Mouse (Mus musculus) cortical plate, adult 2 months (tissue): Measurements from ENCODE around the gene Klhl26. TPM values are rescaled to one million over a fixed set of nuclear protein-coding genes. Genes with fewer than 3 reads are reported as not detected.

Source experiments
- H3K27ac ChIP-seq: fragments of 200-500 bp; 2 replicates; pipeline ENCODE4 v1.5.1; 2012; ENCODE audit warnings: low read length, control low read depth, inconsistent platforms; ENCODE audit not compliant: insufficient read depth
- H3K4me1 ChIP-seq: fragments of 200-500 bp; 2 replicates; pipeline ENCODE4 v1.6.1; 2011; ENCODE audit warnings: low read length; ENCODE audit not compliant: control insufficient read depth, insufficient read depth
- H3K4me3 ChIP-seq: fragments of 200-500 bp; 2 replicates; pipeline ENCODE4 v1.5.1; 2011; ENCODE audit warnings: mild to moderate bottlenecking, low read length, control low read depth; ENCODE audit not compliant: insufficient read depth
- CTCF ChIP-seq: fragments of 200-500 bp; IDR thresholded peaks from 2 replicates; pipeline ENCODE4 v1.5.1; 2011; ENCODE audit warnings: mild to moderate bottlenecking, control low read depth, low read length; ENCODE audit not compliant: insufficient read depth; ENCODE audit errors: extremely low read depth
- POLR2A ChIP-seq: fragments of 200-500 bp; IDR thresholded peaks from 2 replicates; pipeline ENCODE4 v1.6.1; 2011; ENCODE audit warnings: mild to moderate bottlenecking, low read length, control low read depth; ENCODE audit not compliant: insufficient read depth; ENCODE audit errors: extremely low read depth
- polyA plus RNA-seq: library from polyadenylated mRNA; depleted of rRNA; stranded (reverse); fragments of >200 nt; gene quantifications from 2 replicates; pipeline ENCODE4 v1.2.3, GENCODE M21; 2012; rRNA removed

Gene Klhl26
- polyA plus RNA-seq, 1 experiment, result 66.9 TPM

GRCm38 (mm10) chr8:70416941-70417340 lies 59.8 kb downstream of the Klhl26 start:
- peak overlapping the region; percentile 73 for H3K27ac ChIP-seq
- peaks cover 16% of the 10 kb centered on the region for H3K4me1 ChIP-seq
- H3K4me3 ChIP-seq, result no peak overlapping the region
- TF ChIP-seq CTCF (no peak), POLR2A (no peak)

DNA sequence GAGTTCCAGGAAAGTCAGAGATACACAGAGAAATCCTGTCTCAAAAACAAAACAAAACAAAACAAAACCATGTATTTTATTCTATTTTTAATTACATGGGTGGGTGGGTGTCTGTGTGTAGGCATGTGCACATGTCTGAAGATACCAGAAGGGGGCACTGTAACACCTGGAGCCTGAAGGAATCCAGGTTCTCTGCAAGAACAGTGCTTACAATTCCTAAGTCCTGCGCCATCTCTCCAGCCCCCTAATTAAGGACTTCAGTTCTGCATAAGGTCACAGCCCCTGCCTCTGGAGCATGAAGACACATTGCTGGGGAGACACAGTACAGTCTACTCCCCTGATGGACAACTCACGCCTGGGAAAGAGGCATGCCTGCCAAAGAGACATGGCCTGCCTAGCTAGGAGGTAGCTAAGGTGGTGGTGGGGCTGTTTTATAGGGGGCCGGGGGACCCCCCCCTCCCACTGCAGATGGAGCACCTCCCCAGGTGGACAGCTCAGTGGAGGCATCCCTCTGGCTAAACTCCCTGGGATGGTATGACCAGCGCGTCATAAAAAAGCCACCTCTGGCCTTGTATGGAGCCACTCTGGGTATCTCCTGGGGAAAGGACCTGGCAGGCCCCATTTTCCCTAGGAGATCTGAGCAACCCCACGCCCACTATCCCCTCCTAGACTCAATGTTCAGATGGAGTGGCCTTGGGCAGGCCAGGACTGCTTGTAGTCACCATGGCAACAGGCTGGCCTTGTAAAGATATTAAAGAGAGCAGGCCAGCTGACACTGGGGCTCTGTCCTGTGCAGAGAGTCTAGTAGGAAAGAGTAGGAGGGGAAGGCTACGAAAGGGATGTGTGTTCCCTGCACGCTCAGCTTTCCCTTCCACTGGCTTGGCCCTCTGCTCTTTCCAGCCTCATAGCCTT lies 61.0 kb downstream of the Klhl26 start:
- peak overlapping the region; percentile 73; the same call in 1 of the 2 replicates for H3K27ac ChIP-seq
- no peak for TF ChIP-seq POLR2A
- peak; percentile 77 for TF ChIP-seq CTCF
- no peak overlapping the region for H3K4me3 ChIP-seq
- peaks cover 16% of the 10 kb centered on the region for H3K4me1 ChIP-seq

DNA sequence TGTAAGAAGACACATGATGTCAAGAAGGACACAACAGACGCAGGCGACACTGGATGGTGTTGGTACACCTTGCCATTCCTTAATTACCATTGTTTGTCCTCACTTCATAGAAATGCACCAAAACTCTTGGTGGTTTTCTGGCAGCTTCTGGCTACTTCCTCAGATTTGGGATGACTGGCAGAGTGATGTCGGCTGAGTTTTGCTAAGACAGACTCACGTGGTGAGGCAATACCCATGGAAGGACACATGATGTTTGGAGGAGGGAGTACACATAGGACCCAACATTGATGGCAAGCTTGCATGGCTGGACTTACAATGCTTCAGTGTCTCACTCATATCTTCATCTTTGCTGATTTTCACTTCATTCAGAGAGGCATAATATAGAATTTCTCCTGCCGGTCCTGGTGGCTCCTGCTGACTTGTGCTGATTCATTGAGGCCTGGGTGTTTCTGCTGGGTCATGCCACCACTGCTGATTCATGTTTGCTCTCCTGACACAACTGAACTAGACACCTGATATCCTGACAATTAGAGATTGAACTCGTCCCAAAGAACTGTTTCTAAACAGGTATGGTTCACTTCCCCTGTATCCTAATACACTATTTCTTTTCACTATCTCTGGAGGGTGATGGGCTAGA lies 62.3 kb downstream of the Klhl26 start:
- Histone ChIP-seq H3K4me1 (peaks cover 15% of the 10 kb centered on the region), H3K4me3 (no peak overlapping the region), H3K27ac (no peak overlapping the region)
- TF ChIP-seq POLR2A, result no peak
- no peak for TF ChIP-seq CTCF

DNA sequence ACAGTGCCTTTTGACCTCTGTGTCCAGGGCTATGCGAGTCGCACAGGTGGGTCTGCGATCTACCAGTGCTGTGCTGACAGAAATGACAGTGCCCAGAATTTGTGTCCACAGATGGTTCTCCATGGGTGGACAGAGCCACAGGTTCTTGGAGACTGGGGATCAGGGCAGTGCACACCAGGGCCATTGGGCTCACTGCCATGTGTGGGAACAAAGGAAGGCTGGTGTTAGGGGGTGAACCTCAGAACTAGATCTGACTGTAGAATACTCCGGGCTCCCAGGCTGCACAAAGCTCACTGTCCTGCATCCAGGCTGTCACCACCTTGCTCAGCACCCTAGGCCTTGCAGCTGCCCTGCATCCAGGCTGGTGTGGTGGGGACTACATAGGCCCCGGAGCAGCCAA lies 66.5 kb downstream of the Klhl26 start:
- Histone ChIP-seq H3K4me3 (no peak overlapping the region), H3K4me1 (no peaks in the 10 kb centered on the region), H3K27ac (no peak overlapping the region)
- TF ChIP-seq CTCF, result no peak
- TF ChIP-seq POLR2A, result no peak

- Histone ChIP-seq H3K4me1 (no peaks in the 10 kb centered on the region), H3K27ac (no peak overlapping the region), H3K4me3 (no peak overlapping the region)
- no peak for TF ChIP-seq POLR2A
- TF ChIP-seq CTCF, result no peak
These were observed 67.3 kb downstream of the Klhl26 start for GRCm38 (mm10) chr8:70409455-70409871.

DNA sequence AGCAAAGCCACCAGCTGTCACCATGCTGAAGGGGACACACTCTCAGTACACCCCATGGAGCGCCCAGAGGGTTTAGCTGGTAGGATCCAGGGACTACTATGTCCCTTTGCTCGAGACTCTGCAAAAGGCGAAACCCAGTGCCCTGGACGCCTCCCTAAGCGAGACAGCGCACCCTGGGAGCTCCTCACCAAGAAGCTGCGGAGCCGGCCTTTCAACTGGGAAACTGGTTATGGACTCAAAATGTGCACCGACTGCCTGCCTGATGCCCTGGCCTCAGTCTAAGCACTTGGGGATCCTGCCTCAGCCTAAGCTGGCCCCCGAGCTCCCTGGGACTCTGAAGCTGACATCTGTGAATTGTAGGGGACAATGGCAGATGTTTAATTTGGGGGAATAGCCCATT lies 67.7 kb downstream of the Klhl26 start:
- TF ChIP-seq CTCF, result no peak
- TF ChIP-seq POLR2A, result no peak
- Histone ChIP-seq H3K4me3 (no peak overlapping the region), H3K4me1 (no peaks in the 10 kb centered on the region), H3K27ac (no peak overlapping the region)

DNA sequence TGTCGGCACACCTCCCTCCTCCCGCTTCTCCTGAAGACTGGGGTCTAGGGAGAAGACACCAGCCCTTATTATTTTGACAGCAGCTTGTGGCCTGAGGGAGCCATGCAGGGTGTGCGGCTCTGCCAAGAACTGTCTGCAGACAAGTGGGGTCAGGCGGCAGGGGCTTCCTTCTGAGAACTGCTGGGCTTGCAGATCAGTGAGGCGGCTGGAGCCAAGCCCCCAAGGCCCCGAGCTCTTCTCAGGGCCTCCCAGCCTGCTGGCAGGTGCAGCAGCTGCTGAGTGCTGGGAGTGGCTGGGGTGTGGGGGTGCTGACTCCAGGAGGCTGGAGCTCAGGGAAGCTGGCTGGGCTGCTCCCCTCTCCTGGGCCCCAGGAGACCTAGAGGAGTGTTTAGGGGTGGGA lies 68.5 kb downstream of the Klhl26 start:
- no peak overlapping the region for H3K27ac ChIP-seq
- no peak for TF ChIP-seq CTCF
- TF ChIP-seq POLR2A, result no peak

GRCm38 (mm10) chr8:70406427-70407069 lies 70.2 kb downstream of the Klhl26 start:
- Histone ChIP-seq H3K4me3 (no peak overlapping the region), H3K4me1 (no peaks in the 10 kb centered on the region), H3K27ac (no peak overlapping the region)
- TF ChIP-seq CTCF (no peak), POLR2A (no peak)

More for the DNA sequence above, 68.5 kb downstream of the Klhl26 start:
- H3K4me1 ChIP-seq, result no peaks in the 10 kb centered on the region
- no peak overlapping the region for H3K4me3 ChIP-seq

DNA sequence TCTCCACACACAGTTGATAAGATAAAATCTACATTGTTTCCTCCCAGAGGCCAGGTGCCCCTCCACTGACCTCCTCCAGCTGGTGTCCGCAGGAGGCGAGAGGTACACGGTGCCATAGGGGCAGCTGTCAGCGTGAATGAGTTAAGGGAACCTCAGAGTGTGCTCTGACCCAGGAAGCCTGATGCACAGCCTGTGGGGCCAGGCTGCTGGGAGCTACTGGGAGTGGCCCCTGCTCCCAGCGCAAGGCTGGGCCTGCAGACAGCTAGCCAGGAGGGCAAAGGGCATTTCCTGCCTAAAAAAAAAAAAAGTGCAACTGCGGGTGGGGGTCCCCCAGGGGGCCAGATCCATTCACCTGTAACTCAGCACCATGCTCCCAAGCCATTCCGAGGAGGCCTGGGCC lies 71.6 kb downstream of the Klhl26 start:
- no peaks in the 10 kb centered on the region for H3K4me1 ChIP-seq
- no peak overlapping the region for H3K4me3 ChIP-seq
- H3K27ac ChIP-seq, result no peak overlapping the region
- TF ChIP-seq POLR2A (no peak), CTCF (no peak)

- no peak overlapping the region for H3K4me3 ChIP-seq
- no peak overlapping the region for H3K27ac ChIP-seq
- TF ChIP-seq CTCF (no peak), POLR2A (no peak)
- no peaks in the 10 kb centered on the region for H3K4me1 ChIP-seq
These were observed 72.6 kb downstream of the Klhl26 start for GRCm38 (mm10) chr8:70404212-70404611.

Other genes with a start within 250 kb of the Klhl26 start
- 105 and 121 TPM in 2 replicates for gene Sugp2, start 242.7 kb downstream of the Klhl26 start, polyA plus RNA-seq
- 55.9 and 58.0 TPM in 2 replicates for gene Armc6, start 242.5 kb downstream of the Klhl26 start, polyA plus RNA-seq
- gene Homer3, start 194.1 kb downstream of the Klhl26 start, polyA plus RNA-seq, result 11.6 and 22.6 TPM in 2 replicates
- 48.4 and 52.2 TPM in 2 replicates for gene Ddx49, start 174.5 kb downstream of the Klhl26 start, polyA plus RNA-seq
- gene Cope, start 174.4 kb downstream of the Klhl26 start, polyA plus RNA-seq, result 232 and 238 TPM in 2 replicates
- 79.8 and 84.8 TPM in 2 replicates for gene Cers1, start 161.2 kb downstream of the Klhl26 start, polyA plus RNA-seq
- 41.4 and 42.7 TPM in 2 replicates for gene Gdf1, start 147.2 kb downstream of the Klhl26 start, polyA plus RNA-seq
- gene Upf1, start 123.7 kb downstream of the Klhl26 start, polyA plus RNA-seq, result 23.8 TPM in 2 replicates
- 0.19 and 0.36 TPM in 2 replicates for gene Comp, start 103.4 kb downstream of the Klhl26 start, polyA plus RNA-seq
- 113 and 115 TPM in 2 replicates for gene Crtc1, start 37.4 kb downstream of the Klhl26 start, polyA plus RNA-seq
- gene Tmem59l, start 10.4 kb upstream of the Klhl26 start, polyA plus RNA-seq, result 368 and 400 TPM in 2 replicates
- gene Crlf1, start 16.2 kb upstream of the Klhl26 start, polyA plus RNA-seq, result 2.1 and 8.6 TPM in 2 replicates
- 201 and 206 TPM in 2 replicates for gene Rex1bd, start 29.8 kb upstream of the Klhl26 start, polyA plus RNA-seq
- gene Uba52, start 33.8 kb upstream of the Klhl26 start, polyA plus RNA-seq, result 851 and 918 TPM in 2 replicates
- 592 and 612 TPM in 2 replicates for gene Fkbp8, start 50.8 kb upstream of the Klhl26 start, polyA plus RNA-seq
- gene Kxd1, start 51.0 kb upstream of the Klhl26 start, polyA plus RNA-seq, result 61.0 and 64.4 TPM in 2 replicates
- 23.8 and 23.9 TPM in 2 replicates for gene Ell, start 62.5 kb upstream of the Klhl26 start, polyA plus RNA-seq
- 71.1 and 77.2 TPM in 2 replicates for gene Isyna1, start 117.4 kb upstream of the Klhl26 start, polyA plus RNA-seq
- 241 and 249 TPM in 2 replicates for gene Ssbp4, start 131.9 kb upstream of the Klhl26 start, polyA plus RNA-seq
- gene Lrrc25, start 139.2 kb upstream of the Klhl26 start, polyA plus RNA-seq, result 1.0 and 1.4 TPM in 2 replicates
- 0.09 and 0.19 TPM in 2 replicates for gene Gdf15, start 155.5 kb upstream of the Klhl26 start, polyA plus RNA-seq
- 18.1 and 19.7 TPM in 2 replicates for gene Pgpep1, start 183.4 kb upstream of the Klhl26 start, polyA plus RNA-seq
- gene Lsm4, start 196.3 kb upstream of the Klhl26 start, polyA plus RNA-seq, result 100 and 105 TPM in 2 replicates
- gene Jund, start 222.0 kb upstream of the Klhl26 start, polyA plus RNA-seq, result 223 and 226 TPM in 2 replicates
- 0.08 and 0.13 TPM in 2 replicates for gene Iqcn, start 226.5 kb upstream of the Klhl26 start, polyA plus RNA-seq
- 0.09 TPM in 1 of 2 replicates, not detected in the other for gene Gm3336, start 241.6 kb upstream of the Klhl26 start, polyA plus RNA-seq
- 4.8 and 5.9 TPM in 2 replicates for gene Pde4c, start 246.8 kb upstream of the Klhl26 start, polyA plus RNA-seq